Mouse (Mus musculus): ENCODE results near the gene B230118H07Rik.

GRCm38 (mm10) chr2:101552301-101552700 is 97.0 kb downstream of the B230118H07Rik start:
- TF ChIP-seq CTCF (IDR thresholded peaks at IDR 0.05; ENCODE audit: insufficient read depth, low read depth, low read length) (no peak), POLR2A (IDR thresholded peaks at IDR 0.05; ENCODE audit: insufficient read depth, low read depth, low read length) (no peak)
